Mouse (Mus musculus) cortical plate, adult 2 months (tissue): ENCODE results near the gene Zcchc24. TPM values are rescaled to one million over a fixed set of nuclear protein-coding genes. Genes with fewer than 3 reads are reported as not detected.
"Not testable (repeated sequence)": the region's sequence is repeated elsewhere in the genome, so short reads cannot be mapped to it uniquely, and the experiment has no call there.

Experiments
- H3K27ac ChIP-seq: fragments of 200-500 bp; 2 replicates; pipeline ENCODE4 v1.5.1; 2012; ENCODE audit warnings: low read length, control low read depth, inconsistent platforms; ENCODE audit not compliant: insufficient read depth
- H3K4me1 ChIP-seq: fragments of 200-500 bp; 2 replicates; pipeline ENCODE4 v1.6.1; 2011; ENCODE audit warnings: low read length; ENCODE audit not compliant: control insufficient read depth, insufficient read depth
- H3K4me3 ChIP-seq: fragments of 200-500 bp; 2 replicates; pipeline ENCODE4 v1.5.1; 2011; ENCODE audit warnings: mild to moderate bottlenecking, low read length, control low read depth; ENCODE audit not compliant: insufficient read depth
- CTCF ChIP-seq: fragments of 200-500 bp; IDR thresholded peaks from 2 replicates; pipeline ENCODE4 v1.5.1; 2011; ENCODE audit warnings: mild to moderate bottlenecking, control low read depth, low read length; ENCODE audit not compliant: insufficient read depth; ENCODE audit errors: extremely low read depth
- POLR2A ChIP-seq: fragments of 200-500 bp; IDR thresholded peaks from 2 replicates; pipeline ENCODE4 v1.6.1; 2011; ENCODE audit warnings: mild to moderate bottlenecking, low read length, control low read depth; ENCODE audit not compliant: insufficient read depth; ENCODE audit errors: extremely low read depth
- polyA plus RNA-seq: library from polyadenylated mRNA; depleted of rRNA; stranded (reverse); fragments of >200 nt; gene quantifications from 2 replicates; pipeline ENCODE4 v1.2.3, GENCODE M21; 2012; rRNA removed

Zcchc24 gene
- polyA plus RNA-seq, result 51.8 and 52.1 TPM in 2 replicates

GRCm38 (mm10) chr14:25768915-25769625 is at the start of gene Zcchc24:
Gene Zcchc24 (minus strand): TSS chr14:25769039.
- peak within 1 kb of the TSS; percentile 91 for H3K27ac ChIP-seq
- H3K4me3 ChIP-seq, result peak within 1 kb of the TSS; percentile 35
- TF ChIP-seq POLR2A (no peak), CTCF (no peak)
- no peaks in the 10 kb centered on the region for H3K4me1 ChIP-seq

GRCm38 (mm10) chr14:25816416-25816815 is 47.6 kb upstream of the Zcchc24 start:
- H3K4me3 ChIP-seq, result no peak overlapping the region
- no peaks in the 10 kb centered on the region for H3K4me1 ChIP-seq
- TF ChIP-seq CTCF (peak; percentile 98), POLR2A (no peak)
- H3K27ac ChIP-seq, result no peak overlapping the region

GRCm38 (mm10) chr14:25814140-25814539 is 45.3 kb upstream of the Zcchc24 start:
- TF ChIP-seq POLR2A, result no peak
- no peak for TF ChIP-seq CTCF
- Histone ChIP-seq H3K27ac (no peak overlapping the region), H3K4me3 (no peak overlapping the region), H3K4me1 (no peaks in the 10 kb centered on the region)

GRCm38 (mm10) chr14:25811026-25811425 is 42.2 kb upstream of the Zcchc24 start:
- not testable (repeated sequence) for H3K27ac ChIP-seq

GRCm38 (mm10) chr14:25806561-25806960 is 37.7 kb upstream of the Zcchc24 start:
- H3K4me3 ChIP-seq, result no peak overlapping the region
- TF ChIP-seq POLR2A, result no peak
- no peak overlapping the region for H3K27ac ChIP-seq
- no peaks in the 10 kb centered on the region for H3K4me1 ChIP-seq

More at GRCm38 (mm10) chr14:25811026-25811425, 42.2 kb upstream of the Zcchc24 start:
- not testable (repeated sequence) for H3K4me3 ChIP-seq, H3K4me1 ChIP-seq

- H3K27ac ChIP-seq, result no peak overlapping the region
- no peaks in the 10 kb centered on the region for H3K4me1 ChIP-seq
- H3K4me3 ChIP-seq, result no peak overlapping the region
- TF ChIP-seq POLR2A (no peak), CTCF (no peak)
Observed at GRCm38 (mm10) chr14:25805871-25806270, 37.0 kb upstream of the Zcchc24 start.

- Histone ChIP-seq H3K4me1 (no peaks in the 10 kb centered on the region), H3K4me3 (no peak overlapping the region), H3K27ac (no peak overlapping the region)
- TF ChIP-seq POLR2A, result no peak
- TF ChIP-seq CTCF, result no peak
Observed at GRCm38 (mm10) chr14:25803246-25803809, 34.5 kb upstream of the Zcchc24 start.

GRCm38 (mm10) chr14:25802511-25802910 is 33.7 kb upstream of the Zcchc24 start:
- TF ChIP-seq POLR2A (no peak), CTCF (no peak)

GRCm38 (mm10) chr14:25800166-25800960 is 31.5 kb upstream of the Zcchc24 start:
- no peak overlapping the region for H3K27ac ChIP-seq
- TF ChIP-seq CTCF, result peak; percentile 94
- no peak for TF ChIP-seq POLR2A

More at GRCm38 (mm10) chr14:25802511-25802910, 33.7 kb upstream of the Zcchc24 start:
- H3K4me1 ChIP-seq, result no peaks in the 10 kb centered on the region
- no peak overlapping the region for H3K4me3 ChIP-seq
- H3K27ac ChIP-seq, result no peak overlapping the region

More at GRCm38 (mm10) chr14:25800166-25800960, 31.5 kb upstream of the Zcchc24 start:
- H3K4me3 ChIP-seq, result no peak overlapping the region
- H3K4me1 ChIP-seq, result no peaks in the 10 kb centered on the region
